Mouse (Mus musculus): ENCODE data around the gene Slc25a22. TPM values are rescaled to one million over a fixed set of nuclear protein-coding genes. Genes with fewer than 3 reads are reported as not detected.
"Not testable (repeated sequence)": the region's sequence is repeated elsewhere in the genome, so short reads cannot be mapped to it uniquely, and the experiment has no call there.

Gene Slc25a22
- polyA plus RNA-seq, 1 experiment from 2014 or later: 49.6 TPM

DNA sequence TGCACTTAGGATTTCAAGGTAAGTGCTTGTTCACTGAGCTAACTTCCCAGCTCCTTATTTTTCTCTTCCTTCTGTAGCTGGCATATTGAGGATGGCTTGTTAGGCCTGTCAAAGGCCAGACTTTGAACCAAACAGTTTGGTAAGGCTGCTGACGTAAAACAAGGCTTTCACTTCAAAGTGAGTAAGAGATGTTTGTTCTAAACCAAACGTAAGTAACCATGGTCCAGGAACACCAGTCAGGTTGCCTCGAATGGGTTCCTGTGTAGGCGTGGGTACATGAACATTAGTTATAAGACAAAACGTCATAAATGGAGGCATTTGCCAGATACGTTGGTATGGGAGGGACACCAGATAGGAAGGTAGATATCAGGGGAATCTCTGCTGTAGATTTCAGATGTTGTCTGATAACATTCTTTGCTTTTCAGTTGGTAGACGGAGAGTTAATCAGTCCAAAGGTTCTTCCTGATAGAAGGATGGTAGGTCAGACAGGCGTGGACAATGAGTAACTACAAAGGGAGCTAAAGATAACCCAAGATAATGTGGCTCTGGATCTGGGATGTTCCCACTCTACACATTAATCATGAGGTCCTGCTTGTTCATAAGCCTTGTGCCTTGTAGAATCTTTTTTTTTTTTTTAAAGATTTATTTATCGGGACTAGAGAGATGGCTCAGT lies 17.5 kb downstream of the Slc25a22 start:
- H3K27ac ChIP-seq: no peak overlapping the region
- WGBS: 86% methylated on average over 9 of the region's 9 CpGs
- no peaks in the 10 kb centered on the region for H3K4me1 ChIP-seq
- no peaks in the 10 kb centered on the region for H3K9me3 ChIP-seq
- H3K27me3 ChIP-seq (ENCODE audit: poor library complexity, severe bottlenecking): no peaks in the 10 kb centered on the region
- no peak for DNase-seq (ENCODE audit: extremely low spot score, low spot score)
- H3K36me3 ChIP-seq (replicated peaks): no peaks in the 10 kb centered on the region
- no peak overlapping the region for H3K4me3 ChIP-seq

DNA sequence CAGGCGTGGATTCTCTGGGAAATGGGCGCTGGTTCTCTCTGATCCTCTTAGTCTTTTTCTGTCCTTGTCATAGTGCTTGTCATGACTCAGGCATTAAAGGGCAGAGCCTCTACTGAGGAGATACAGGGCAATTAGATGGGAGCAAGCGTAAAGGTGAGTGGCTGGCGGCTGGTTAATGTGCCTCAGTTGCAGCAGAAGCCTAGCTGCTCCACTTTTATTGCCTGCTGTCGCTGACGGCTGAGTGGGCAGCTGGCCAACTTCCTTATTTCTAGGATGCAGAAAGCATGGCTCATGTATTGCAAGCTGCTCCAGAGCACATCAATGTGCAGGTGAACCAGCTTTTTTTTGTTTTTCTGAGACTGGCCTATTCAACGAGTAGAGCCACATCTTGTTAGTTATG lies 18.7 kb downstream of the Slc25a22 start:
- Histone ChIP-seq H3K4me3 (no peak overlapping the region), H3K36me3 (replicated peaks) (no peaks in the 10 kb centered on the region), H3K4me1 (peaks cover 8% of the 10 kb centered on the region), H3K27me3 (ENCODE audit: poor library complexity, severe bottlenecking) (no peaks in the 10 kb centered on the region), H3K27ac (no peak overlapping the region), H3K9me3 (no peaks in the 10 kb centered on the region)
- 85% methylated on average over 7 of the region's 7 CpGs for WGBS
- no peak for DNase-seq (ENCODE audit: extremely low spot score, low spot score)

DNA sequence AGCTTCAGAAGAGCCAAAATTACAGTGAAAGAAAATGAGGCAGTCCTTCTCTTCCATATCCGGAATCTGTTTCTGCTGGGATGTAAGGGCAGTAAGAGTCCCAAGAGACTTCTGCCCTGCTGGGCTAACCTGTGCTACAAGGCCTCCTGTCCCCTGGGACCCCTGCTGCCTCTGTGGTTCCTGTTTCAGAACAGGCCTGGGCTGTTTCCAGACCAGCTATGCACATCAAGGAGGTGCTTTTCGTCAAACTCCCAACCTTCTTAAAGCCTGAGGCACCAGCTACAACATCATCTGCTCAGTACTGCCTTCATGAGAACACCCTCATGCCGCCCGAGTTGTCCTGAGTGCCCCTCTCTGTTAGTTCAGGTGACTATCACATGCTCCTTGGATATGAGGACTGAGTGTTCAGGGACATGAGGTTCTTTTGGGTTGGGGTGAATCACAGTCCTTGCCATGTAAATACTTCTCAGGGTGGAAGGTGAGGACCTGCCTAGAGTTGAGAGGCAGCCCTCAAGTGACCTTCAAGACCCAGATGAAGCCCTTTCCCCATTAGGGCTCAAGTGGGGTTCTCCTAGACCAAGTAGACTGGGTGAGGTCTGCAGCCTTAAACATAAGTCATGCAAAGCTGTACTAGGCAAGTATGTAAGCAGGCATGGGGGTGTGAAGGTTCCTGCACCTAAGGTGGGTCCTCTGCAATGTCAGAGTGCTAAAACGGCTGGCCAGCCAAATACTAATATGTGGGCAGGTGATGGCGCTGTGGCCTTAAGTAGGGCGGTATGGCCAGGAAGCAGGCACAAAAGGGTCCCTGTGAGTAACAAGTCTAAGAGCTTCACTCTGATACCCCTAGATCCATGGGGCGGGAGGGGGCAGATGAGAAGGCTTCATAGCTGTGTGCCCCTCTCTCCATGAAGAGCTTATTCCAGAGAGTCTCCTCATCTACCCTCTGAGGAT lies 19.7 kb downstream of the Slc25a22 start:
- 70% methylated on average over 8 of the region's 8 CpGs for WGBS

DNA sequence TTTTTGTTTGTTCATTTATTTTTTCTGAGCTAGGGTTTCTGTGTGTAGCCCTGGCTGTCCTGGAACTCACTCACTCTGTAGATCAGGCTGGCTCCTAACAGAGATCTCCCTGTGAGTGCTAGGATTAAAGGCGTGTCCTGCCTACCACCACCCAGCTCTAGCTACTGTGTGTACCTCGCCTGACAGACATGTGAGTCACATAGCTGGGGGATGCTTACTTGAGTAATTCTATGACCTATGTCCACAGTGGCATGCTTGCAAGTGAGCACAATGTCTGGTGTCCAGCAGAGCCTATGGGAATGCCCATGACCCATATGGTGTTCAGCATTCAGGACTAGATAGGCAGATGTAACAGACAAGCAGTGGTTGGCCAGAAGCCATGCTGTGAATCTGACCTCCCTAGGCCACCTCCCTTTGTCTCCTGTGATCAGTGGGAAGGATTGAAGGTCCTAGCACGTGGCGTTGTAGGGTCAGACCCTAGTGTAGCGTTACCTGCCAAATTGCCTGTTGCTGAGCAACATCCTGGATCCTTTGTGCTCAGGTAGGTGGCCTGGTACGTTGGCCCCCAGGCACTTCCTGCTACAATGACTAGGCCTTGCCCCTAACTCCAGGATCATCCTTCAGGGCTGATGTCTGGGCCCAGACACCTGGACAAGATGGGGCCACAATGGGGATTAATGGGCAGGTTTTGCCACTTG lies 21.4 kb downstream of the Slc25a22 start:
- no peak for DNase-seq (ENCODE audit: extremely low spot score, low spot score)
- H3K9me3 ChIP-seq: no peaks in the 10 kb centered on the region
- 81% methylated on average over 6 of the region's 6 CpGs for WGBS

More for the DNA sequence above, 19.7 kb downstream of the Slc25a22 start:
- Histone ChIP-seq H3K4me1 (peaks cover 14% of the 10 kb centered on the region), H3K9me3 (no peaks in the 10 kb centered on the region), H3K4me3 (no peak overlapping the region), H3K27ac (no peak overlapping the region), H3K36me3 (replicated peaks) (no peaks in the 10 kb centered on the region), H3K27me3 (ENCODE audit: poor library complexity, severe bottlenecking) (no peaks in the 10 kb centered on the region)
- DNase-seq (ENCODE audit: extremely low spot score, low spot score): no peak

DNA sequence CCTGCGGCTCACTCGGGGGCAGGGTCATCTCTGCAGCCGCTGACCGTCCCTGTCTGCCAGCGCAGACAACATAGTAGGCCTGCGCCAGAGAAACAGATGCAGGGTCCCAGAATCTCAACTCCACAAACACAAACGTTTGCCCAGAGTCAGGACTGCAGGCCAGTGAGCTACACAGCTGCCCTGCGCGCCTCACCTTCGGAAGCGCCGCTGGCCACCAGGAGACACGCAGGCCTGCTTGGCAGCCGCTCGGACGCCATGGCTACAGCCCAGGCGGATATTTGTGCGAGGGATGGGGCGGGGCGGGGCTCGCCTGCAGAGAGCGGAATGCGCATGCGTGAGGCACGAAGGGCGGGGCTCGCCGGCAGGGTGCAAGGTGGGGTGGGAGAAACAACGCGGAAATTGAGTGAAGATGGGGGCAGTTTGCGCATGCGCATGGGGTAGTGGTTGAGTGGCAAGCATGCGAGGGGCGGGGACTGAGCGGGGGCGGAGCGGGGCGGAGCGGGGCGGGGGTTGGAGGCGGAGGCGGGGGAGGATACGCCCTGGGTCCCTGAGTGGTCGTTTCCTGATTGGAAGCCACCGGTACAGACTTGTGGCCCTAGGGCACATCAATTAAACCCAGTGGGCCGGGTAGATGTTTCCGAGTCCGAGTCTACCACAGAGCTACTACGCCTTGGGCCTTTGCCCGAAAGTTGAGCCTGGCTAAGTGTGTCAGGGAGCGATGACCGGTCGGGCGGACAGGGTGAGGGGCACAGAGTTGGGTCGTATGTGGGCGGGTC lies 23.7 kb downstream of the Slc25a22 start, which contains the start of gene Gatd1:
Gene Gatd1 (minus strand): TSS at position 328 of the 776 bp plus-strand sequence.
- H3K4me1 ChIP-seq: peaks cover 25% of the 10 kb centered on the region
- H3K4me3 ChIP-seq: peak within 1 kb of the TSS; percentile 80
- peak; percentile 100 for DNase-seq (ENCODE audit: extremely low spot score, low spot score)
- under 1% methylated on average over 56 of the region's 56 CpGs for WGBS
- no peaks in the 10 kb centered on the region for H3K9me3 ChIP-seq
- H3K27me3 ChIP-seq (ENCODE audit: poor library complexity, severe bottlenecking): no peaks in the 10 kb centered on the region
- H3K27ac ChIP-seq: peak within 1 kb of the TSS; percentile 90
- peaks cover 22% of the 10 kb centered on the region for H3K36me3 ChIP-seq (replicated peaks)

More for the DNA sequence above, 21.4 kb downstream of the Slc25a22 start:
- H3K4me3 ChIP-seq: no peak overlapping the region
- H3K27ac ChIP-seq: no peak overlapping the region
- H3K27me3 ChIP-seq (ENCODE audit: poor library complexity, severe bottlenecking): no peaks in the 10 kb centered on the region
- H3K4me1 ChIP-seq: peaks cover 21% of the 10 kb centered on the region
- H3K36me3 ChIP-seq (replicated peaks): 0 out of 2 replicates have a peak, but pooled peaks cover 4% of the 10 kb centered on the region

DNA sequence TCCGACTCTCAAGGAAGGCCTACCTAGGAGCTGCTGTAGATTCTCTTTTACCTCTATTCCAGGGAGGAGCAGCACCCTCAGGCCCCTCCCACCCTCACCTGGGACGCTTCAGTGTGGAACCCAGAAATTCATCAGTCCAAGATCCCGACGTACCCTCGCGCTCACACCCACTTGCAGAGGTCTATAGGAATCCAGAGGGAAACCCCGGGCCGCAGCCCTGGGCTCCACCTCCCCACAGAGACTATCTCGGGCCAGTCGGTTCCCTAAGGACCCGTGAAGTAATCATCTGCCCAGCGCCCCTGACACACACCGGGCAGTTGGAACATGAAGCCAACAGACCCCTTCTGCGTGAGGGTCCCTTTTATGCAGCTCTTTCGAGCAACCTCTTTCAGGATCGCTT lies 24.4 kb downstream of the Slc25a22 start:
- DNase-seq (ENCODE audit: extremely low spot score, low spot score): no peak
- Histone ChIP-seq H3K27me3 (ENCODE audit: poor library complexity, severe bottlenecking) (no peaks in the 10 kb centered on the region), H3K4me1 (peaks cover 28% of the 10 kb centered on the region), H3K4me3 (peak overlapping the region; percentile 80), H3K9me3 (no peaks in the 10 kb centered on the region), H3K36me3 (replicated peaks) (peaks cover 29% of the 10 kb centered on the region), H3K27ac (peak overlapping the region; percentile 90)
- WGBS: 2% methylated on average over 16 of the region's 16 CpGs

DNA sequence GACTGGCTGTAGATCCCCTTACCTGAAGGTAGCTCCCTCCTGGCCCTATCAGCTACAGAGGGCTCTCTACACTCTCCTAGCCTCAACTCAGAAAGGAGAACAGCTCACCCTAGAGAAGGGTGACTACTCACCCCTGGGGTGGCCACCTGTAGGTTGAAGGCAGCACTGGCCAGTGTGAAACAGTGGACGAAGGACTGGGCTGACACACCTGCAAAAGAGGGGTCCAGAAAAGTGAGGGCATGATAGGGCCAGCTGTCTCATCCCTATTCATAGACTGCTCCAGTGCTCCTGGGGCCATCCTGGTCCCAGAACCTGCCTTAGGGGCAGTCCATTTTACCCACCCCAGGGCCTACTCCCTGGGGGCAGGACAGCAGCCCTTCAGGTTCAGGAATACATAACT lies 26.0 kb downstream of the Slc25a22 start:
- DNase-seq (ENCODE audit: extremely low spot score, low spot score): no peak
- Histone ChIP-seq H3K4me1 (peaks cover 28% of the 10 kb centered on the region), H3K36me3 (replicated peaks) (peaks cover 40% of the 10 kb centered on the region), H3K4me3 (no peak overlapping the region), H3K27ac (no peak overlapping the region), H3K27me3 (ENCODE audit: poor library complexity, severe bottlenecking) (no peaks in the 10 kb centered on the region), H3K9me3 (no peaks in the 10 kb centered on the region)
- 91% methylated on average over 1 of the region's 1 CpGs for WGBS

DNA sequence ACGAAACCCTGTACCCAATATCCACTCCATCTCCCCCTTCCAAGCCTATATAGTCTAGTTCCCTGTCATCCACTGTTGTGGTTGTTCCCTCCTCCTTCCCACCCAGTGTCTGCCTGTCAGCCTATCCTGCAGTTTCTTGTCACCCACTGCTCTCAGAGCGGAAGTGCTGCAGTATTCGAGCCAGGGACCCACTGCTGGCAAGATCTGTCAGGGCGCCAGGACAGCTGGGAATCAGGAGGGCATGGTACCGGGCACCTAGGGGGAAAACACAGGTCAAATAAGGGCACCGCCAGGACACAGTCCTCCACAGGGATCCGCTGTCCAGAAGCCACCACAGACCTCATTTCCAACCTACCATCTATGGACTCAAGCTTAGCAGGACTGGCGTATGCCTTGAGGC lies 27.1 kb downstream of the Slc25a22 start:
- no peak overlapping the region for H3K4me3 ChIP-seq
- H3K27me3 ChIP-seq (ENCODE audit: poor library complexity, severe bottlenecking): no peaks in the 10 kb centered on the region
- WGBS: 96% methylated on average over 8 of the region's 8 CpGs
- H3K36me3 ChIP-seq (replicated peaks): peaks cover 44% of the 10 kb centered on the region
- H3K9me3 ChIP-seq: no peaks in the 10 kb centered on the region
- peaks cover 28% of the 10 kb centered on the region for H3K4me1 ChIP-seq
- no peak overlapping the region for H3K27ac ChIP-seq
- no peak for DNase-seq (ENCODE audit: extremely low spot score, low spot score)

DNA sequence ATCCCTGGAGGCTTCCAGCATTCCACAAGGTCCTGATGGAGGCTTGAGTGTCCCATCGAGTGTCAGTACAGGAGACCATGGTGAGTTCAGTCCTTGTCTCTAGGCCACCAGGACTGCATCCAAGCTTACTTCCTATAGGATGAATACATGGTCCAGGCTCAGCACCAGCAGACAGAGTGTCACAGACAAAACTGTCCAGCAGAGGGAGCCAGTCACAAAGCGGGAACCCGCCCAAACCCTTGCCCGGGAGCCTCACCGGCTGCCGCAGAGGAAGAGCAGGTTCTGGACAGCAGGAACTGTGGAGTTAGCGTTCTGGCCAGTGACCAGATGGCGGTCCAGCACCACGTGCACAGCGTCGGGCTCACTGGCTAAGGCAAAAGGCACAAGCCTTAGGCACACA lies 28.9 kb downstream of the Slc25a22 start:
- H3K27ac ChIP-seq: peak overlapping the region; percentile 65
- H3K27me3 ChIP-seq (ENCODE audit: poor library complexity, severe bottlenecking): no peaks in the 10 kb centered on the region
- DNase-seq (ENCODE audit: extremely low spot score, low spot score): peak; percentile 87
- WGBS: 19% methylated on average over 11 of the region's 11 CpGs
- no peaks in the 10 kb centered on the region for H3K9me3 ChIP-seq
- peaks cover 48% of the 10 kb centered on the region for H3K36me3 ChIP-seq (replicated peaks)
- H3K4me3 ChIP-seq: peak overlapping the region; percentile 19; the same call in 1 of the 2 replicates
- H3K4me1 ChIP-seq: peaks cover 20% of the 10 kb centered on the region

DNA sequence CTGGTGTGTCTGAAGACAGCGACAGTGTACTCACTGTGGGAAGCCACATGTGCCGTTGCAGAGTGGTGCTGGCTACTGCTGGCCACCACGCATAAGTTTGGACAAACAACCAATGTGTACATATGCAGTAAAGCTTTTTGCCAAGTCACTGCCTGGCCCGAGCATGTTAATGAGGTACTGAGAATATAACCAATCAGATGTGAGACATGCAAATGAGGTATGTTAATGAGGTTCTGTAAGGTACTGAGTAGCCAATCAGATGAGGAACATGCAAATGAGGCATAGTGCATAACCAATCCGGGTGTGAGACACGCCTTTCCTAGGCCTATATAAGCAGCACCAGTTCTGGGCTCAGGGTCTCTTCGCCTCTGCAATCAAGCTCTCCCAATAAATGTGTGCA lies 30.0 kb downstream of the Slc25a22 start:
- H3K36me3 ChIP-seq (replicated peaks): peaks cover 59% of the 10 kb centered on the region
- H3K27me3 ChIP-seq (ENCODE audit: poor library complexity, severe bottlenecking); H3K27ac ChIP-seq; DNase-seq (ENCODE audit: extremely low spot score, low spot score); H3K4me3 ChIP-seq; H3K9me3 ChIP-seq: not testable (repeated sequence)
- H3K4me1 ChIP-seq: peaks cover 11% of the 10 kb centered on the region
- 95% methylated on average over 7 of the region's 7 CpGs for WGBS

DNA sequence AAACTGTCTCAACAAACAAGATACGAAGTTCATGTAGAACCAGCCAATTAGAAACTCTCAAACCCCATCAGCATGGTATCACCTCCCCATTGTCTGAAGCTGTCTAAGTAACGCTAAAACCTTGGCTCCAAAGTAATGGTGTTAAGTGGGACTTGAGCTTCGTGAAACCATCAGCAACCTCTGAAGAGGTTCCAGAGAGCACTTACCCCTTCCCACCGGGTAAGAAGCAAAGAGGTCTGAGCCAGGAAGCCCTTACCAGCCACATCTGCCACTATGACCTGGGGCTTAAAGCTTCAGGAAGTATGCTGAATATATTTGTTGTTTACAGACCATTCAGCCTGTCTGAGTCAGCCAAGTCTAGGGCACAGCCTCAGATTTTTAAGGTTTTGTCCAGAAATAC lies 32.2 kb downstream of the Slc25a22 start:
- no peaks in the 10 kb centered on the region for H3K27me3 ChIP-seq (ENCODE audit: poor library complexity, severe bottlenecking)
- peaks cover 7% of the 10 kb centered on the region for H3K4me1 ChIP-seq
- no peak overlapping the region for H3K4me3 ChIP-seq
- no peak overlapping the region for H3K27ac ChIP-seq
- no peak for DNase-seq (ENCODE audit: extremely low spot score, low spot score)
- peaks cover 74% of the 10 kb centered on the region for H3K36me3 ChIP-seq (replicated peaks)
- WGBS: 84% methylated on average over 4 of the region's 4 CpGs
- H3K9me3 ChIP-seq: no peaks in the 10 kb centered on the region

DNA sequence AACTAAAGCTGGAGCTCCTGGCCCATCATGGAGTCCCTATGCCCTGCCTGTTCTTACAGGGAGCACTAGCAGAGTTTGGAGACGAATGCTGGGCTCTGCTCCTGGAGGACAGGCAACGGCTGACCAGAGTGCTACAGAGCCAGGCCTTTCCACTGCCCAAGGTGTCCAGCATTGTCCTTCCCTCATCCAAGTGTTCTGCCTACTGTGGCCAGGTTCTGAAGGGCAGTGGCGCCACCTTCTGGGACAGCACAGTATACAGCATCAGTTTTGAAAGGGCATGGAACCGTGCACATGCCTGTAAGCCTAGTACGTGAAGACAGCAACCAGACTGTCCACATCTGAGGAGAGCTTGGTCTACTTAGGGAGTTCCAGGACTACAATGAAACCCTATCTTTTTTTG lies 34.4 kb downstream of the Slc25a22 start:
- H3K36me3 ChIP-seq (replicated peaks): peaks cover 74% of the 10 kb centered on the region
- 55% methylated on average over 5 of the region's 5 CpGs for WGBS

More for the DNA sequence above, 34.4 kb downstream of the Slc25a22 start:
- H3K4me3 ChIP-seq: no peak overlapping the region
- H3K27me3 ChIP-seq (ENCODE audit: poor library complexity, severe bottlenecking): no peaks in the 10 kb centered on the region
- no peaks in the 10 kb centered on the region for H3K4me1 ChIP-seq
- H3K9me3 ChIP-seq: no peaks in the 10 kb centered on the region
- peak; percentile 53 for DNase-seq (ENCODE audit: extremely low spot score, low spot score)
- no peak overlapping the region for H3K27ac ChIP-seq
